Mouse (Mus musculus): ENCODE results near the gene Accsl. TPM values are rescaled to one million over a fixed set of nuclear protein-coding genes. Genes with fewer than 3 reads are reported as not detected.

Accsl gene
- total and polyA plus RNA-seq, 3 experiments, result 0.30 to 0.63 TPM; not detected in 1

DNA sequence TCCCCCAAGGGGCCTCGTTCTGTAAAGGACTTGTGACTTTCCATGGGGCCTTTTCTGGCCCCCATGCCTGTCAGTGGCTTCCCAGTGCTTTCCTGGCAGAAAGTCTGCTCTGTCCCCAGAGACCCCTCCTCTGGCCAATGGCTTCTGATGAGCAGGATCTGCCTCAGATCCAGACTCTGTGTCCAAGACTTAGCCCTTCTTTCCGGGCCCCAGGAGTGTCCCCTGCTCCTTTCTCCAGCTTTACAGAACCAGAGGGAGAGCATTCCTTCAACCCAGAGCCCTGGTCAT lies 5.2 kb upstream of the Accsl start:
- in situ Hi-C loops (cut with MboI; ENCODE audit: low pct_ligation_motif_present, low pct_unique_long_range_greater_than_20kb, low sequenced_read_pairs), result loop anchor here (25.0 kb wide), 1 partner anchor 413 kb away; no protein-coding TSS in a partner anchor
- dilution Hi-C loops (cut with MboI; ENCODE audit: extremely low pct_ligation_motif_present, extremely low pct_unique_long_range_greater_than_20kb, low sequenced_read_pairs), result no loop called here
- peaks cover 21 to 22% of the 10 kb centered on the region in 2 experiments for H3K4me1 ChIP-seq (ENCODE audit: control insufficient read depth in 1 of 2, insufficient read depth in 2 of 2)

DNA sequence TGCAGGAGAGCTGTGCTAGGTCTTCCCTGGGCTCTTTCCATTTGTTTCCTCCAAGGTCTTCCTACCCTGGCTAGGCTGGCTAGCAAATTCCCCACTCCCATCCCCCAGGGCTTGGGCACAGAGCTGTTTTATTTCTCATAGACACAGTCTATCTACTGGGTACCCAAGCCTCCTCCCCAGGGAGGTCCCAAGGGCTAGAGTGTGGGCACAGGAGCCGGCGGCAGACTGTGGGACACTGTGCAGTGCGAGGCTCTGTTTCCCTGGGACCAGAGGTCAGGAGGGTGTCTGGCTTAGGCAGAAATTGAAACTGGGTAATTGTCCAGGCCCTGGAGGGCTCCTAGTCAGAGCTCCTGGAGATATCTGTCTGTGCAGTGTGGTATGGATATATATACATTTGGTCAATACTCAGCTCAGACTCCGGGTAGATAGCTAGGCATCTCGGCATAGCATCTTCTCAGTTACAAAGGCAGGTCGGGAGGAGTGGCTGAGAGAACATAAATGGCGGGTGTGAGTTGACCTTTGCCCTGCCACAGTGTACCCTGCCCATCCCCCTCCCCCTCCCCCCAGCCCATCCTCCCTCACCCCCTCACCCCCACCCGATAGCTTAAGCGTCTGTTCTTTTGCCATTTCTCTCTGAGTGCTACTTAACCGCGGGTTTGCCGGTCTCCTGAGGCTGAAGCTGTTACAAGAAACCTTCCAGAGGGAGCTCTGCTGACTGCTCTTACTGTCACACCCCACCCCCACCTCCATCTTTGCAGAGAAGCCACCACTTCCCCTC lies 4.7 kb upstream of the Accsl start:
- H3K4me2 ChIP-seq (ENCODE audit: insufficient read depth, low read depth, poor library complexity, severe bottlenecking), result peak overlapping the region; percentile 18
- H3K79me2 ChIP-seq (replicated peaks; ENCODE audit: control insufficient read depth, extremely low read depth, insufficient read depth, poor library complexity, severe bottlenecking), result no peaks in the 10 kb centered on the region
- H3K4me3 ChIP-seq (replicated peaks in 1 of 3; ENCODE audit: low read depth in 2 of 3, low read length in 2 of 3, poor library complexity in 1 of 3), result no peak overlapping the region
- dilution Hi-C loops (cut with MboI; ENCODE audit: extremely low pct_ligation_motif_present, extremely low pct_unique_long_range_greater_than_20kb, low sequenced_read_pairs) (no loop called here), in situ Hi-C loops (cut with MboI; ENCODE audit: low pct_ligation_motif_present, low pct_unique_long_range_greater_than_20kb, low sequenced_read_pairs) (loop anchor here (25.0 kb wide), 1 partner anchor 414 kb away; no protein-coding TSS in a partner anchor)
- no peaks in the 10 kb centered on the region for H3K9me3 ChIP-seq (replicated peaks; ENCODE audit: low read length)
- no peaks in the 10 kb centered on the region for H3K27me3 ChIP-seq (replicated peaks)
- no peak overlapping the region for H3K27ac ChIP-seq (ENCODE audit: insufficient read depth, low read depth)
- DNase-seq (ENCODE audit: extremely low read depth), result peak; percentile 66
- H3K9ac ChIP-seq (ENCODE audit: insufficient read depth, low read depth), result no peak overlapping the region
- no peaks in the 10 kb centered on the region for H3K36me3 ChIP-seq (replicated peaks in 1 of 2; ENCODE audit: control insufficient read depth in 1 of 2, insufficient read depth in 1 of 2, low read length in 1 of 2)
- TF ChIP-seq MAFK (IDR thresholded peaks at IDR 0.05; ENCODE audit: insufficient replicate concordance, low read length) (no peak), MAX (IDR thresholded peaks at IDR 0.05; ENCODE audit: low read length) (no peak), RAD21 (IDR thresholded peaks at IDR 0.05; ENCODE audit: low read depth, low read length) (no peak), CHD1 (IDR thresholded peaks at IDR 0.05; ENCODE audit: low read depth, low read length) (no peak), CHD2 (IDR thresholded peaks at IDR 0.05; ENCODE audit: low read length) (peak; percentile 64; the same call in 1 of the 2 replicates), ELF1 (IDR thresholded peaks at IDR 0.05; ENCODE audit: low read depth, low read length) (no peak), MAZ (IDR thresholded peaks at IDR 0.05; ENCODE audit: low read depth, low read length) (peak; percentile 37; the same call in 1 of the 2 replicates), IRF4 (IDR thresholded peaks at IDR 0.05; ENCODE audit: low read depth, low read length) (0 out of 2 replicates have a peak, but pooled peaks have one; percentile 23), MXI1 (IDR thresholded peaks at IDR 0.05; ENCODE audit: low read depth, low read length) (no peak), ZC3H11A (IDR thresholded peaks at IDR 0.05; ENCODE audit: low read depth, low read length) (no peak), JUN (IDR thresholded peaks at IDR 0.05; ENCODE audit: insufficient read depth, low read depth, low read length) (no peak), ZNF384 (IDR thresholded peaks at IDR 0.05; ENCODE audit: low read depth, low read length) (no peak), BHLHE40 (IDR thresholded peaks at IDR 0.05; ENCODE audit: low read depth, low read length) (0 out of 2 replicates have a peak, but pooled peaks have one; percentile 26), GABPA (IDR thresholded peaks at IDR 0.05; ENCODE audit: insufficient replicate concordance, low read depth, low read length) (no peak)
- peaks cover 21 to 22% of the 10 kb centered on the region in 2 experiments for H3K4me1 ChIP-seq (ENCODE audit: control insufficient read depth in 1 of 2, insufficient read depth in 2 of 2)

More for the DNA sequence above, 5.2 kb upstream of the Accsl start:
- H3K9ac ChIP-seq (ENCODE audit: insufficient read depth, low read depth), result no peak overlapping the region
- H3K27me3 ChIP-seq (replicated peaks), result no peaks in the 10 kb centered on the region
- no peaks in the 10 kb centered on the region for H3K79me2 ChIP-seq (replicated peaks; ENCODE audit: control insufficient read depth, extremely low read depth, insufficient read depth, poor library complexity, severe bottlenecking)
- no peak overlapping the region for H3K27ac ChIP-seq (ENCODE audit: insufficient read depth, low read depth)
- H3K4me2 ChIP-seq (ENCODE audit: insufficient read depth, low read depth, poor library complexity, severe bottlenecking), result peak overlapping the region; percentile 18; the same call in 1 of the 2 replicates
- no peaks in the 10 kb centered on the region for H3K36me3 ChIP-seq (replicated peaks in 1 of 2; ENCODE audit: control insufficient read depth in 1 of 2, insufficient read depth in 1 of 2, low read length in 1 of 2)
- H3K4me3 ChIP-seq (replicated peaks in 1 of 3; ENCODE audit: low read depth in 2 of 3, low read length in 2 of 3, poor library complexity in 1 of 3), result no peak overlapping the region
- H3K9me3 ChIP-seq (replicated peaks; ENCODE audit: low read length), result no peaks in the 10 kb centered on the region
- TF ChIP-seq ELF1 (IDR thresholded peaks at IDR 0.05; ENCODE audit: low read depth, low read length) (no peak), MYC (IDR thresholded peaks at IDR 0.05; ENCODE audit: low read depth, low read length) (no peak), POLR2AphosphoS2 (IDR thresholded peaks at IDR 0.05; ENCODE audit: low read depth, low read length) (no peak), USF1 (IDR thresholded peaks at IDR 0.05; ENCODE audit: low read depth, low read length) (no peak), JUN (IDR thresholded peaks at IDR 0.05; ENCODE audit: insufficient read depth, low read depth, low read length) (no peak), MAFK (IDR thresholded peaks at IDR 0.05; ENCODE audit: insufficient replicate concordance, low read length) (no peak), POLR2A (IDR thresholded peaks at IDR 0.05; ENCODE audit: low read depth, low read length) (no peak), RCOR1 (conservative IDR thresholded peaks at IDR 0.05; ENCODE audit: low read depth, low read length) (no peak), NELFE (IDR thresholded peaks at IDR 0.05; ENCODE audit: low read depth, low read length) (no peak), SIN3A (IDR thresholded peaks at IDR 0.05; ENCODE audit: low read length) (no peak), KAT2A (IDR thresholded peaks at IDR 0.05; ENCODE audit: insufficient replicate concordance, low read length) (no peak), ETS1 (conservative IDR thresholded peaks at IDR 0.05; ENCODE audit: low read depth, low read length) (no peak), MEF2A (IDR thresholded peaks at IDR 0.05; ENCODE audit: borderline replicate concordance, low read depth, low read length) (no peak), BHLHE40 (IDR thresholded peaks at IDR 0.05; ENCODE audit: low read depth, low read length) (no peak), ZC3H11A (IDR thresholded peaks at IDR 0.05; ENCODE audit: low read depth, low read length) (no peak)
- no peak for DNase-seq (ENCODE audit: extremely low read depth)
